In genomic region chr10:43166817-43167216, GRCm38 (mm10) we compare ENCODE assay signal across 14 mouse cellular contexts. TPM values are rescaled to one million over a fixed set of nuclear protein-coding genes. Genes with fewer than 3 reads are reported as not detected.
"Had no signal": no experiment of that assay in that cellular context is flagged by ENCODE, and none has a peak within 500 bp of the region (broad histone marks: within the 10 kb centered on the region; RNA-seq: fewer than 3 reads in every experiment).

No protein-coding gene starts in this region.

- H3K4me3 ChIP-seq: kidney, embryonic 15.5 days; limb, embryonic 10.5 days; liver, embryonic 12.5 days; megakaryocyte, embryonic 14.5 days had no signal

- H3K9me3 ChIP-seq: limb, embryonic 10.5 days had no signal

- H3K4me1 ChIP-seq: liver, embryonic 12.5 days; megakaryocyte, embryonic 14.5 days had no signal

- H3K36me3 ChIP-seq: kidney, embryonic 15.5 days; liver, embryonic 12.5 days had no signal

- ATAC-seq: liver, embryonic 12.5 days; midbrain, embryonic 16.5 days had no signal

- H3K9ac ChIP-seq: kidney, embryonic 15.5 days; liver, embryonic 12.5 days; lung, embryonic 14.5 days had no signal

- H3K4me2 ChIP-seq: kidney, embryonic 15.5 days; liver, embryonic 12.5 days; lung, embryonic 14.5 days; midbrain, embryonic 11.5 days had no signal

- H3K27ac ChIP-seq: kidney, embryonic 15.5 days; limb, embryonic 10.5 days; liver, embryonic 12.5 days; macrophage had no signal

- DNase-seq: kidney, postnatal 14 days; lung, embryonic 14.5 days; lung, postnatal 10 days; right cerebral cortex, adult 18-20 months; right cerebral cortex, postnatal 25 days; thymus, postnatal 4 days had no signal

RNA-seq across cellular contexts. Expression of gene Sobp, which starts 7.5 kb away (rescaled TPM):
- polyA plus RNA-seq: macrophage had no signal

RNA-seq across cellular contexts. Expression of gene 9030612E09Rik, which starts 7.7 kb away (rescaled TPM):
- polyA plus RNA-seq: liver, embryonic 12.5 days; liver, embryonic 16.5 days; lung, embryonic 14.5 days; macrophage had no signal
